Mouse (Mus musculus) forebrain, embryonic 12.5 days (tissue): ENCODE results near the gene Gm13420. TPM values are rescaled to one million over a fixed set of nuclear protein-coding genes. Genes with fewer than 3 reads are reported as not detected.

Experiments used
- ATAC-seq: fragments of 200-750 bp; cut with Nextera tagmentation; 2 replicates; pipeline ENCODE4 v1.8.0; 2017; ENCODE audit warnings: moderate TSS enrichment; ENCODE audit not compliant: low FRiP score
- H3K27ac ChIP-seq: fragments of 300-500 bp; sonication (generic); 2 replicates; pipeline ENCODE4 v1.5.1; 2016; ENCODE audit warnings: mild to moderate bottlenecking
- H3K27me3 ChIP-seq: fragments of 300-500 bp; sonication (generic); 2 replicates; pipeline ENCODE4 v1.6.1; 2016; ENCODE audit warnings: mild to moderate bottlenecking
- H3K36me3 ChIP-seq: fragments of 300-500 bp; sonication (generic); replicated peaks from 2 replicates; pipeline ENCODE4 v1.6.1; 2016; ENCODE audit warnings: mild to moderate bottlenecking
- H3K4me1 ChIP-seq: fragments of 300-500 bp; sonication (generic); 2 replicates; pipeline ENCODE4 v1.6.1; 2016
- H3K4me2 ChIP-seq: fragments of 300-500 bp; sonication (generic); 2 replicates; pipeline ENCODE4 v1.6.1; 2016; ENCODE audit warnings: mild to moderate bottlenecking, moderate library complexity
- H3K4me3 ChIP-seq: fragments of 300-500 bp; sonication (generic); replicated peaks from 2 replicates; pipeline ENCODE4 v1.5.1; 2016; ENCODE audit warnings: mild to moderate bottlenecking
- H3K9ac ChIP-seq: fragments of 300-500 bp; sonication (generic); 2 replicates; pipeline ENCODE4 v1.6.1; 2016; ENCODE audit warnings: mild to moderate bottlenecking
- H3K9me3 ChIP-seq: fragments of 300-500 bp; sonication (generic); 2 replicates; pipeline ENCODE4 v1.6.1; 2016
- WGBS: fragments of 180-500 bp; shearing (Covaris S2); methylation state at CpG from one replicate; pipeline ENCODE4 v1.1.7; 2016; 5-methylcytosine and 5-hydroxymethylcytosine counted together
- polyA plus RNA-seq: library from polyadenylated mRNA; unstranded; fragments of >200 nt; fragmentation: Nextera tagmentation; extraction: Ambion mirVana; gene quantifications from 2 replicates; pipeline ENCODE4 v1.2.1, GENCODE M21; 2016

The Gm13420 gene
- polyA plus RNA-seq, 1 experiment from 2014 or later = not detected

- 83% methylated on average over 4 of the region's 4 CpGs for WGBS
Measured at GRCm38 (mm10) chr2:29707731-29708130, 43.8 kb downstream of the Gm13420 start.

GRCm38 (mm10) chr2:29706726-29707620 is 44.5 kb downstream of the Gm13420 start:
- no peak overlapping the region for H3K27ac ChIP-seq
- H3K4me2 ChIP-seq = no peak overlapping the region
- no peak for ATAC-seq
- H3K4me3 ChIP-seq = no peak overlapping the region
- no peaks in the 10 kb centered on the region for H3K9me3 ChIP-seq
- H3K4me1 ChIP-seq = no peaks in the 10 kb centered on the region
- no peaks in the 10 kb centered on the region for H3K27me3 ChIP-seq
- WGBS = 95% methylated on average over 18 of the region's 18 CpGs
- no peak overlapping the region for H3K9ac ChIP-seq
- peaks cover 86% of the 10 kb centered on the region for H3K36me3 ChIP-seq

More at GRCm38 (mm10) chr2:29707731-29708130, 43.8 kb downstream of the Gm13420 start:
- H3K36me3 ChIP-seq = peaks cover 80% of the 10 kb centered on the region
- H3K4me1 ChIP-seq = no peaks in the 10 kb centered on the region
- H3K27ac ChIP-seq = no peak overlapping the region
- no peaks in the 10 kb centered on the region for H3K9me3 ChIP-seq
- no peak for ATAC-seq
- H3K27me3 ChIP-seq = no peaks in the 10 kb centered on the region
- no peak overlapping the region for H3K9ac ChIP-seq
- H3K4me2 ChIP-seq = no peak overlapping the region
- H3K4me3 ChIP-seq = no peak overlapping the region

GRCm38 (mm10) chr2:29705493-29705892 is 46.0 kb downstream of the Gm13420 start:
- Histone ChIP-seq H3K4me3 (no peak overlapping the region), H3K4me2 (no peak overlapping the region), H3K27me3 (no peaks in the 10 kb centered on the region), H3K9me3 (no peaks in the 10 kb centered on the region), H3K4me1 (no peaks in the 10 kb centered on the region), H3K27ac (no peak overlapping the region), H3K36me3 (peaks cover 87% of the 10 kb centered on the region), H3K9ac (no peak overlapping the region)
- WGBS = 87% methylated on average over 3 of the region's 3 CpGs
- no peak for ATAC-seq

GRCm38 (mm10) chr2:29703104-29704081 is 48.1 kb downstream of the Gm13420 start:
- no peak overlapping the region for H3K27ac ChIP-seq
- H3K4me2 ChIP-seq = no peak overlapping the region
- no peaks in the 10 kb centered on the region for H3K9me3 ChIP-seq
- H3K36me3 ChIP-seq = peaks cover 93% of the 10 kb centered on the region
- no peak for ATAC-seq
- no peak overlapping the region for H3K9ac ChIP-seq
- WGBS = 92% methylated on average over 9 of the region's 9 CpGs
- H3K4me1 ChIP-seq = no peaks in the 10 kb centered on the region
- H3K27me3 ChIP-seq = no peaks in the 10 kb centered on the region
- H3K4me3 ChIP-seq = no peak overlapping the region

- H3K4me3 ChIP-seq = no peak overlapping the region
- H3K4me1 ChIP-seq = no peaks in the 10 kb centered on the region
- no peaks in the 10 kb centered on the region for H3K9me3 ChIP-seq
- H3K9ac ChIP-seq = no peak overlapping the region
- 97% methylated on average over 8 of the region's 8 CpGs for WGBS
- peaks cover 92% of the 10 kb centered on the region for H3K36me3 ChIP-seq
- no peak for ATAC-seq
- no peaks in the 10 kb centered on the region for H3K27me3 ChIP-seq
- no peak overlapping the region for H3K4me2 ChIP-seq
- H3K27ac ChIP-seq = no peak overlapping the region
Measured at GRCm38 (mm10) chr2:29702189-29702588, 49.3 kb downstream of the Gm13420 start.

GRCm38 (mm10) chr2:29701393-29701792 is 50.1 kb downstream of the Gm13420 start:
- H3K4me3 ChIP-seq = no peak overlapping the region
- 90% methylated on average over 6 of the region's 6 CpGs for WGBS
- H3K27ac ChIP-seq = no peak overlapping the region
- H3K27me3 ChIP-seq = no peaks in the 10 kb centered on the region
- H3K9ac ChIP-seq = no peak overlapping the region
- H3K9me3 ChIP-seq = no peaks in the 10 kb centered on the region
- no peaks in the 10 kb centered on the region for H3K4me1 ChIP-seq
- ATAC-seq = no peak
- no peak overlapping the region for H3K4me2 ChIP-seq
- H3K36me3 ChIP-seq = peaks cover 90% of the 10 kb centered on the region

GRCm38 (mm10) chr2:29700898-29701297 is 50.6 kb downstream of the Gm13420 start:
- Histone ChIP-seq H3K36me3 (peaks cover 88% of the 10 kb centered on the region), H3K4me3 (no peak overlapping the region), H3K9me3 (no peaks in the 10 kb centered on the region), H3K4me2 (no peak overlapping the region), H3K9ac (no peak overlapping the region), H3K4me1 (no peaks in the 10 kb centered on the region), H3K27ac (no peak overlapping the region), H3K27me3 (no peaks in the 10 kb centered on the region)
- no peak for ATAC-seq

- no peak for ATAC-seq
- Histone ChIP-seq H3K27ac (no peak overlapping the region), H3K4me2 (no peak overlapping the region), H3K36me3 (peaks cover 85% of the 10 kb centered on the region), H3K9me3 (no peaks in the 10 kb centered on the region), H3K4me3 (no peak overlapping the region), H3K9ac (no peak overlapping the region), H3K4me1 (no peaks in the 10 kb centered on the region), H3K27me3 (no peaks in the 10 kb centered on the region)
- WGBS = 93% methylated on average over 6 of the region's 6 CpGs
Measured at GRCm38 (mm10) chr2:29698421-29699290, 52.8 kb downstream of the Gm13420 start.

GRCm38 (mm10) chr2:29696207-29696800 is 55.2 kb downstream of the Gm13420 start:
- H3K36me3 ChIP-seq = peaks cover 79% of the 10 kb centered on the region
- H3K9ac ChIP-seq = no peak overlapping the region
- WGBS = 87% methylated on average over 7 of the region's 7 CpGs
- no peak for ATAC-seq
- no peak overlapping the region for H3K27ac ChIP-seq
- no peaks in the 10 kb centered on the region for H3K9me3 ChIP-seq
- no peak overlapping the region for H3K4me3 ChIP-seq
- no peaks in the 10 kb centered on the region for H3K27me3 ChIP-seq
- no peak overlapping the region for H3K4me2 ChIP-seq
- no peaks in the 10 kb centered on the region for H3K4me1 ChIP-seq
